Mouse (Mus musculus) cortical plate, adult 2 months (tissue): ENCODE measurements around the gene Slc6a16.
"Not testable (repeated sequence)": the region's sequence is repeated elsewhere in the genome, so short reads cannot be mapped to it uniquely, and the experiment has no call there.

Experiments
- CTCF ChIP-seq: fragments of 200-500 bp; IDR thresholded peaks from 2 replicates; pipeline ENCODE4 v1.5.1; 2011; ENCODE audit warnings: mild to moderate bottlenecking, control low read depth, low read length; ENCODE audit not compliant: insufficient read depth; ENCODE audit errors: extremely low read depth
- POLR2A ChIP-seq: fragments of 200-500 bp; IDR thresholded peaks from 2 replicates; pipeline ENCODE4 v1.6.1; 2011; ENCODE audit warnings: mild to moderate bottlenecking, low read length, control low read depth; ENCODE audit not compliant: insufficient read depth; ENCODE audit errors: extremely low read depth

GRCm38 (mm10) chr7:45255822-45256221 is 14.9 kb downstream of the Slc6a16 start:
- not testable (repeated sequence) for TF ChIP-seq CTCF, POLR2A
